Mouse (Mus musculus): ENCODE measurements around the gene Ccndbp1. TPM values are rescaled to one million over a fixed set of nuclear protein-coding genes. Genes with fewer than 3 reads are reported as not detected.
A peak's percentile ranks its signal among the peaks of the same experiment; 100 is the strongest.
"Not testable (repeated sequence)": the region's sequence is repeated elsewhere in the genome, so short reads cannot be mapped to it uniquely, and the experiment has no call there.

Gene Ccndbp1
- polyA plus RNA-seq, 1 experiment from 2014 or later: 45.7 TPM

- Histone ChIP-seq H3K4me2 (ENCODE audit: low read depth, low read length) (no peak overlapping the region), H3K27ac (ENCODE audit: low read length) (no peak overlapping the region), H3K4me1 (ENCODE audit: control insufficient read depth, insufficient read depth, low read length) (no peaks in the 10 kb centered on the region), H3K9me3 (replicated peaks; ENCODE audit: control insufficient read depth, low read length) (no peaks in the 10 kb centered on the region), H3K36me3 (ENCODE audit: control insufficient read depth, insufficient read depth) (no peaks in the 10 kb centered on the region; the same call in 1 of the 2 replicates), H3K27me3 (ENCODE audit: control insufficient read depth, insufficient read depth, low read length) (no peaks in the 10 kb centered on the region), H3K9ac (ENCODE audit: low read length) (no peak overlapping the region), H3K4me3 (ENCODE audit: low read length) (no peak overlapping the region)
- WGBS: 87% methylated on average over 1 of the region's 1 CpGs
- ATAC-seq (replicated peaks; ENCODE audit: extremely low read depth, insufficient read depth, low FRiP score): no peak
These were observed 23.0 kb upstream of the Ccndbp1 start for GRCm38 (mm10) chr2:120985241-120985640.

GRCm38 (mm10) chr2:120991196-120991595, 17.0 kb upstream of the Ccndbp1 start:
- no peaks in the 10 kb centered on the region for H3K4me1 ChIP-seq (ENCODE audit: control insufficient read depth, insufficient read depth, low read length)
- no peak overlapping the region for H3K4me2 ChIP-seq (ENCODE audit: low read depth, low read length)
- no peak overlapping the region for H3K4me3 ChIP-seq (ENCODE audit: low read length)
- H3K9ac ChIP-seq (ENCODE audit: low read length): no peak overlapping the region
- no peak for ATAC-seq (replicated peaks; ENCODE audit: extremely low read depth, insufficient read depth, low FRiP score)
- H3K27me3 ChIP-seq (ENCODE audit: control insufficient read depth, insufficient read depth, low read length): no peaks in the 10 kb centered on the region
- H3K27ac ChIP-seq (ENCODE audit: low read length): no peak overlapping the region
- WGBS: 75% methylated on average over 4 of the region's 4 CpGs
- no peaks in the 10 kb centered on the region for H3K36me3 ChIP-seq (ENCODE audit: control insufficient read depth, insufficient read depth)
- H3K9me3 ChIP-seq (replicated peaks; ENCODE audit: control insufficient read depth, low read length): no peaks in the 10 kb centered on the region

GRCm38 (mm10) chr2:120996607-120997006, 11.6 kb upstream of the Ccndbp1 start:
- H3K4me3 ChIP-seq (ENCODE audit: low read length); H3K27ac ChIP-seq (ENCODE audit: low read length); H3K36me3 ChIP-seq (ENCODE audit: control insufficient read depth, insufficient read depth); H3K4me1 ChIP-seq (ENCODE audit: control insufficient read depth, insufficient read depth, low read length); H3K9me3 ChIP-seq (replicated peaks; ENCODE audit: control insufficient read depth, low read length); H3K9ac ChIP-seq (ENCODE audit: low read length); ATAC-seq (replicated peaks; ENCODE audit: extremely low read depth, insufficient read depth, low FRiP score); H3K27me3 ChIP-seq (ENCODE audit: control insufficient read depth, insufficient read depth, low read length); H3K4me2 ChIP-seq (ENCODE audit: low read depth, low read length): not testable (repeated sequence)
- WGBS: 75% methylated on average over 1 of the region's 1 CpGs

GRCm38 (mm10) chr2:120998863-120999262, 9.3 kb upstream of the Ccndbp1 start:
- Histone ChIP-seq H3K4me1 (ENCODE audit: control insufficient read depth, insufficient read depth, low read length) (no peaks in the 10 kb centered on the region), H3K27me3 (ENCODE audit: control insufficient read depth, insufficient read depth, low read length) (no peaks in the 10 kb centered on the region), H3K9me3 (replicated peaks; ENCODE audit: control insufficient read depth, low read length) (no peaks in the 10 kb centered on the region), H3K27ac (ENCODE audit: low read length) (no peak overlapping the region), H3K4me2 (ENCODE audit: low read depth, low read length) (no peak overlapping the region), H3K9ac (ENCODE audit: low read length) (no peak overlapping the region), H3K4me3 (ENCODE audit: low read length) (no peak overlapping the region), H3K36me3 (ENCODE audit: control insufficient read depth, insufficient read depth) (no peaks in the 10 kb centered on the region)
- no peak for ATAC-seq (replicated peaks; ENCODE audit: extremely low read depth, insufficient read depth, low FRiP score)
- WGBS: 79% methylated on average over 8 of the region's 8 CpGs

GRCm38 (mm10) chr2:121003586-121003985, 4.6 kb upstream of the Ccndbp1 start:
- Histone ChIP-seq H3K4me3 (ENCODE audit: low read length) (no peak overlapping the region), H3K27me3 (ENCODE audit: control insufficient read depth, insufficient read depth, low read length) (no peaks in the 10 kb centered on the region), H3K36me3 (ENCODE audit: control insufficient read depth, insufficient read depth) (no peaks in the 10 kb centered on the region), H3K9me3 (replicated peaks; ENCODE audit: control insufficient read depth, low read length) (no peaks in the 10 kb centered on the region), H3K27ac (ENCODE audit: low read length) (no peak overlapping the region), H3K9ac (ENCODE audit: low read length) (no peak overlapping the region), H3K4me2 (ENCODE audit: low read depth, low read length) (no peak overlapping the region), H3K4me1 (ENCODE audit: control insufficient read depth, insufficient read depth, low read length) (no peaks in the 10 kb centered on the region)
- ATAC-seq (replicated peaks; ENCODE audit: extremely low read depth, insufficient read depth, low FRiP score): no peak
- WGBS: 64% methylated on average over 2 of the region's 2 CpGs

- Histone ChIP-seq H3K9ac (ENCODE audit: low read length) (no peak overlapping the region), H3K27ac (ENCODE audit: low read length) (no peak overlapping the region), H3K4me1 (ENCODE audit: control insufficient read depth, insufficient read depth, low read length) (peaks cover 5% of the 10 kb centered on the region), H3K36me3 (ENCODE audit: control insufficient read depth, insufficient read depth) (no peaks in the 10 kb centered on the region), H3K4me3 (ENCODE audit: low read length) (no peak overlapping the region), H3K9me3 (replicated peaks; ENCODE audit: control insufficient read depth, low read length) (no peaks in the 10 kb centered on the region), H3K27me3 (ENCODE audit: control insufficient read depth, insufficient read depth, low read length) (no peaks in the 10 kb centered on the region), H3K4me2 (ENCODE audit: low read depth, low read length) (no peak overlapping the region)
- 81% methylated on average over 7 of the region's 7 CpGs for WGBS
- ATAC-seq (replicated peaks; ENCODE audit: extremely low read depth, insufficient read depth, low FRiP score): no peak
These were observed 4.0 kb upstream of the Ccndbp1 start for GRCm38 (mm10) chr2:121004018-121004811.

- no peak overlapping the region for H3K4me2 ChIP-seq (ENCODE audit: low read depth, low read length)
- peaks cover 7% of the 10 kb centered on the region for H3K4me1 ChIP-seq (ENCODE audit: control insufficient read depth, insufficient read depth, low read length)
- H3K27me3 ChIP-seq (ENCODE audit: control insufficient read depth, insufficient read depth, low read length): no peaks in the 10 kb centered on the region
- no peak overlapping the region for H3K9ac ChIP-seq (ENCODE audit: low read length)
- no peak for ATAC-seq (replicated peaks; ENCODE audit: extremely low read depth, insufficient read depth, low FRiP score)
- WGBS: 80% methylated on average over 1 of the region's 1 CpGs
- H3K36me3 ChIP-seq (ENCODE audit: control insufficient read depth, insufficient read depth): no peaks in the 10 kb centered on the region
- no peak overlapping the region for H3K4me3 ChIP-seq (ENCODE audit: low read length)
- no peak overlapping the region for H3K27ac ChIP-seq (ENCODE audit: low read length)
- H3K9me3 ChIP-seq (replicated peaks; ENCODE audit: control insufficient read depth, low read length): no peaks in the 10 kb centered on the region
These were observed 1.2 kb upstream of the Ccndbp1 start for GRCm38 (mm10) chr2:121006986-121007385.

- Histone ChIP-seq H3K4me1 (ENCODE audit: control insufficient read depth, insufficient read depth, low read length) (peaks cover 7% of the 10 kb centered on the region), H3K4me2 (ENCODE audit: low read depth, low read length) (peak overlapping the region; percentile 93), H3K9ac (ENCODE audit: low read length) (peak overlapping the region; percentile 85), H3K9me3 (replicated peaks; ENCODE audit: control insufficient read depth, low read length) (no peaks in the 10 kb centered on the region), H3K36me3 (ENCODE audit: control insufficient read depth, insufficient read depth) (peaks cover 3% of the 10 kb centered on the region), H3K4me3 (ENCODE audit: low read length) (peak overlapping the region; percentile 93), H3K27me3 (ENCODE audit: control insufficient read depth, insufficient read depth, low read length) (no peaks in the 10 kb centered on the region), H3K27ac (ENCODE audit: low read length) (peak overlapping the region; percentile 44; the same call in 1 of the 2 replicates)
- ATAC-seq (replicated peaks; ENCODE audit: extremely low read depth, insufficient read depth, low FRiP score): no peak
- 2% methylated on average over 12 of the region's 12 CpGs for WGBS
These were observed 433 bp downstream of the Ccndbp1 start for GRCm38 (mm10) chr2:121008664-121009007.

- H3K27ac ChIP-seq (ENCODE audit: low read length): no peak overlapping the region
- H3K9ac ChIP-seq (ENCODE audit: low read length): peak overlapping the region; percentile 85
- peak overlapping the region; percentile 93 for H3K4me3 ChIP-seq (ENCODE audit: low read length)
- no peak for ATAC-seq (replicated peaks; ENCODE audit: extremely low read depth, insufficient read depth, low FRiP score)
- no peaks in the 10 kb centered on the region for H3K9me3 ChIP-seq (replicated peaks; ENCODE audit: control insufficient read depth, low read length)
- 23% methylated on average over 5 of the region's 5 CpGs for WGBS
- H3K4me1 ChIP-seq (ENCODE audit: control insufficient read depth, insufficient read depth, low read length): peaks cover 7% of the 10 kb centered on the region
- H3K27me3 ChIP-seq (ENCODE audit: control insufficient read depth, insufficient read depth, low read length): no peaks in the 10 kb centered on the region
- peaks cover 3% of the 10 kb centered on the region for H3K36me3 ChIP-seq (ENCODE audit: control insufficient read depth, insufficient read depth)
- peak overlapping the region; percentile 93 for H3K4me2 ChIP-seq (ENCODE audit: low read depth, low read length)
These were observed 971 bp downstream of the Ccndbp1 start for GRCm38 (mm10) chr2:121009071-121009677.

Measured in heart, embryonic 16.5 days (tissue).